Mouse (Mus musculus): ENCODE measurements around the gene Gm10320. TPM values are rescaled to one million over a fixed set of nuclear protein-coding genes. Genes with fewer than 3 reads are reported as not detected.

The Gm10320 gene
- polyA plus RNA-seq, 1 experiment from 2014 or later, result 1.4 TPM

Other genes with a start within 250 kb of the Gm10320 start
- gene Utp15, start 229.0 kb downstream of the Gm10320 start, polyA plus RNA-seq (2015; fragmentation: Nextera tagmentation; extraction: Ambion mirVana), result 31.1 and 36.6 TPM in 2 replicates
- 24.5 and 24.9 TPM in 2 replicates for gene Ankra2, start 228.9 kb downstream of the Gm10320 start, polyA plus RNA-seq (2015; fragmentation: Nextera tagmentation; extraction: Ambion mirVana)
- not detected in 2 replicates for gene Gm21976, start 212.1 kb downstream of the Gm10320 start, polyA plus RNA-seq (2015; fragmentation: Nextera tagmentation; extraction: Ambion mirVana)
- 725 and 786 TPM in 2 replicates for gene Btf3, start 175.0 kb downstream of the Gm10320 start, polyA plus RNA-seq (2015; fragmentation: Nextera tagmentation; extraction: Ambion mirVana)
- gene Foxd1, start 137.8 kb downstream of the Gm10320 start, polyA plus RNA-seq (2015; fragmentation: Nextera tagmentation; extraction: Ambion mirVana), result 3.5 and 3.9 TPM in 2 replicates
- gene Tmem174, start 145.4 kb upstream of the Gm10320 start, polyA plus RNA-seq (2015; fragmentation: Nextera tagmentation; extraction: Ambion mirVana), result not detected in 2 replicates
- gene Tmem171, start 202.8 kb upstream of the Gm10320 start, polyA plus RNA-seq (2015; fragmentation: Nextera tagmentation; extraction: Ambion mirVana), result 0.35 and 0.45 TPM in 2 replicates

Measured in embryonic facial prominence, embryonic 13.5 days (tissue).